Mouse (Mus musculus): ENCODE measurements around the gene S100pbp. TPM values are rescaled to one million over a fixed set of nuclear protein-coding genes. Genes with fewer than 3 reads are reported as not detected.

The S100pbp gene
- polyA plus RNA-seq, 1 experiment from 2014 or later, result 20.7 TPM

GRCm38 (mm10) chr4:129129387-129129786 lies 60.1 kb downstream of the S100pbp start:
- Histone ChIP-seq H3K36me3 (ENCODE audit: control insufficient read depth, insufficient read depth, low read length) (no peaks in the 10 kb centered on the region), H3K27me3 (ENCODE audit: control insufficient read depth, insufficient read depth, low read length) (no peaks in the 10 kb centered on the region), H3K27ac (ENCODE audit: low read depth, low read length) (no peak overlapping the region), H3K4me2 (replicated peaks; ENCODE audit: low read depth, low read length) (no peak overlapping the region), H3K9ac (ENCODE audit: low read depth, low read length) (no peak overlapping the region), H3K9me3 (ENCODE audit: control insufficient read depth, low read length) (no peaks in the 10 kb centered on the region), H3K4me3 (ENCODE audit: low read depth, low read length) (no peak overlapping the region), H3K4me1 (replicated peaks; ENCODE audit: control insufficient read depth, insufficient read depth, low read length) (peaks cover 3% of the 10 kb centered on the region; the same call in 1 of the 2 replicates)
- DNase-seq (ENCODE audit: low spot score) (no peak), ATAC-seq (ENCODE audit: low FRiP score) (no peak)
- WGBS, result 54% methylated on average over 9 of the region's 9 CpGs

- 69% methylated on average over 13 of the region's 13 CpGs for WGBS
- no peaks in the 10 kb centered on the region for H3K36me3 ChIP-seq (ENCODE audit: control insufficient read depth, insufficient read depth, low read length)
- peaks cover 3% of the 10 kb centered on the region; the same call in 1 of the 2 replicates for H3K4me1 ChIP-seq (replicated peaks; ENCODE audit: control insufficient read depth, insufficient read depth, low read length)
- H3K9me3 ChIP-seq (ENCODE audit: control insufficient read depth, low read length), result no peaks in the 10 kb centered on the region
- no peak overlapping the region for H3K4me2 ChIP-seq (replicated peaks; ENCODE audit: low read depth, low read length)
- no peaks in the 10 kb centered on the region for H3K27me3 ChIP-seq (ENCODE audit: control insufficient read depth, insufficient read depth, low read length)
- H3K9ac ChIP-seq (ENCODE audit: low read depth, low read length), result no peak overlapping the region
- H3K27ac ChIP-seq (ENCODE audit: low read depth, low read length), result no peak overlapping the region
- H3K4me3 ChIP-seq (ENCODE audit: low read depth, low read length), result no peak overlapping the region
- ATAC-seq (ENCODE audit: low FRiP score) (no peak), DNase-seq (ENCODE audit: low spot score) (no peak)
Measured at GRCm38 (mm10) chr4:129128582-129129338, 60.8 kb downstream of the S100pbp start.

GRCm38 (mm10) chr4:129125736-129126451 lies 63.6 kb downstream of the S100pbp start:
- Histone ChIP-seq H3K9me3 (ENCODE audit: control insufficient read depth, low read length) (no peaks in the 10 kb centered on the region), H3K4me1 (replicated peaks; ENCODE audit: control insufficient read depth, insufficient read depth, low read length) (peaks cover 11% of the 10 kb centered on the region), H3K9ac (ENCODE audit: low read depth, low read length) (no peak overlapping the region), H3K27me3 (ENCODE audit: control insufficient read depth, insufficient read depth, low read length) (peaks cover 19% of the 10 kb centered on the region), H3K27ac (ENCODE audit: low read depth, low read length) (no peak overlapping the region), H3K4me2 (replicated peaks; ENCODE audit: low read depth, low read length) (peak overlapping the region; percentile 24), H3K36me3 (ENCODE audit: control insufficient read depth, insufficient read depth, low read length) (no peaks in the 10 kb centered on the region), H3K4me3 (ENCODE audit: low read depth, low read length) (no peak overlapping the region)
- DNase-seq (ENCODE audit: low spot score) (peak; percentile 54), ATAC-seq (ENCODE audit: low FRiP score) (no peak)
- 20% methylated on average over 19 of the region's 19 CpGs for WGBS

GRCm38 (mm10) chr4:129124652-129125146 lies 64.8 kb downstream of the S100pbp start:
- DNase-seq (ENCODE audit: low spot score) (no peak), ATAC-seq (ENCODE audit: low FRiP score) (peak; percentile 32)
- H3K4me3 ChIP-seq (ENCODE audit: low read depth, low read length), result no peak overlapping the region
- 0 out of 2 replicates have a peak overlapping the region, but pooled peaks have one; percentile 4 for H3K4me2 ChIP-seq (replicated peaks; ENCODE audit: low read depth, low read length)
- no peak overlapping the region for H3K27ac ChIP-seq (ENCODE audit: low read depth, low read length)
- peaks cover 12% of the 10 kb centered on the region; the same call in 1 of the 2 replicates for H3K4me1 ChIP-seq (replicated peaks; ENCODE audit: control insufficient read depth, insufficient read depth, low read length)
- 10% methylated on average over 13 of the region's 13 CpGs for WGBS
- no peaks in the 10 kb centered on the region for H3K9me3 ChIP-seq (ENCODE audit: control insufficient read depth, low read length)
- H3K9ac ChIP-seq (ENCODE audit: low read depth, low read length), result no peak overlapping the region; the same call in 1 of the 2 replicates
- H3K36me3 ChIP-seq (ENCODE audit: control insufficient read depth, insufficient read depth, low read length), result no peaks in the 10 kb centered on the region
- peaks cover 31% of the 10 kb centered on the region for H3K27me3 ChIP-seq (ENCODE audit: control insufficient read depth, insufficient read depth, low read length)

GRCm38 (mm10) chr4:129122719-129123118 lies 66.8 kb downstream of the S100pbp start:
- H3K27me3 ChIP-seq (ENCODE audit: control insufficient read depth, insufficient read depth, low read length), result peaks cover 33% of the 10 kb centered on the region

GRCm38 (mm10) chr4:129122107-129122506 lies 67.4 kb downstream of the S100pbp start:
- H3K9ac ChIP-seq (ENCODE audit: low read depth, low read length), result no peak overlapping the region
- DNase-seq (ENCODE audit: low spot score), result no peak
- no peaks in the 10 kb centered on the region for H3K36me3 ChIP-seq (ENCODE audit: control insufficient read depth, insufficient read depth, low read length)
- WGBS, result 43% methylated on average over 9 of the region's 9 CpGs
- no peak overlapping the region for H3K4me2 ChIP-seq (replicated peaks; ENCODE audit: low read depth, low read length)
- no peak overlapping the region for H3K27ac ChIP-seq (ENCODE audit: low read depth, low read length)
- no peak for ATAC-seq (ENCODE audit: low FRiP score)
- H3K27me3 ChIP-seq (ENCODE audit: control insufficient read depth, insufficient read depth, low read length), result peaks cover 33% of the 10 kb centered on the region
- H3K4me3 ChIP-seq (ENCODE audit: low read depth, low read length), result no peak overlapping the region
- H3K9me3 ChIP-seq (ENCODE audit: control insufficient read depth, low read length), result no peaks in the 10 kb centered on the region
- H3K4me1 ChIP-seq (replicated peaks; ENCODE audit: control insufficient read depth, insufficient read depth, low read length), result peaks cover 13% of the 10 kb centered on the region; the same call in 1 of the 2 replicates

More at GRCm38 (mm10) chr4:129122719-129123118, 66.8 kb downstream of the S100pbp start:
- Histone ChIP-seq H3K36me3 (ENCODE audit: control insufficient read depth, insufficient read depth, low read length) (no peaks in the 10 kb centered on the region), H3K27ac (ENCODE audit: low read depth, low read length) (no peak overlapping the region), H3K9me3 (ENCODE audit: control insufficient read depth, low read length) (no peaks in the 10 kb centered on the region), H3K4me2 (replicated peaks; ENCODE audit: low read depth, low read length) (no peak overlapping the region), H3K4me1 (replicated peaks; ENCODE audit: control insufficient read depth, insufficient read depth, low read length) (peaks cover 13% of the 10 kb centered on the region; the same call in 1 of the 2 replicates), H3K4me3 (ENCODE audit: low read depth, low read length) (no peak overlapping the region), H3K9ac (ENCODE audit: low read depth, low read length) (no peak overlapping the region)
- DNase-seq (ENCODE audit: low spot score) (no peak), ATAC-seq (ENCODE audit: low FRiP score) (no peak)
- 43% methylated on average over 7 of the region's 8 CpGs for WGBS

GRCm38 (mm10) chr4:129121569-129122086 lies 67.9 kb downstream of the S100pbp start, which contains the start of gene Hpca:
TSS of gene Hpca (minus strand) at chr4:129122036.
- no peak for DNase-seq (ENCODE audit: low spot score)
- H3K36me3 ChIP-seq (ENCODE audit: control insufficient read depth, insufficient read depth, low read length), result no peaks in the 10 kb centered on the region
- peak within 1 kb of the TSS; percentile 85 for H3K4me2 ChIP-seq (replicated peaks; ENCODE audit: low read depth, low read length)
- H3K4me3 ChIP-seq (ENCODE audit: low read depth, low read length), result peak within 1 kb of the TSS; percentile 43
- peak within 1 kb of the TSS; percentile 30; the same call in 1 of the 2 replicates for H3K27ac ChIP-seq (ENCODE audit: low read depth, low read length)
- peak within 1 kb of the TSS; percentile 47; the same call in 1 of the 2 replicates for H3K9ac ChIP-seq (ENCODE audit: low read depth, low read length)
- H3K27me3 ChIP-seq (ENCODE audit: control insufficient read depth, insufficient read depth, low read length), result peaks cover 33% of the 10 kb centered on the region
- WGBS, result 2% methylated on average over 16 of the region's 17 CpGs
- H3K9me3 ChIP-seq (ENCODE audit: control insufficient read depth, low read length), result no peaks in the 10 kb centered on the region
- peaks cover 13% of the 10 kb centered on the region; the same call in 1 of the 2 replicates for H3K4me1 ChIP-seq (replicated peaks; ENCODE audit: control insufficient read depth, insufficient read depth, low read length)
- peak; percentile 22; the same call in 1 of the 2 replicates for ATAC-seq (ENCODE audit: low FRiP score)

Data from hindbrain, embryonic 11.5 days (tissue).